Mouse (Mus musculus): ENCODE data around the gene Aup1.

- no peak for TF ChIP-seq CTCF (IDR thresholded peaks at IDR 0.05; ENCODE audit: control insufficient read depth, insufficient read depth, insufficient replicate concordance, low read depth, low read length)
- TF ChIP-seq POLR2A (IDR thresholded peaks at IDR 0.05; ENCODE audit: control insufficient read depth, low read depth, low read length) = no peak
Measured at GRCm38 (mm10) chr6:83080210-83080609, 25.9 kb downstream of the Aup1 start.
